Mouse (Mus musculus): ENCODE measurements around the gene Parvg.
"Not testable (repeated sequence)": the region's sequence is repeated elsewhere in the genome, so short reads cannot be mapped to it uniquely, and the experiment has no call there.

Gene Parvg

DNA sequence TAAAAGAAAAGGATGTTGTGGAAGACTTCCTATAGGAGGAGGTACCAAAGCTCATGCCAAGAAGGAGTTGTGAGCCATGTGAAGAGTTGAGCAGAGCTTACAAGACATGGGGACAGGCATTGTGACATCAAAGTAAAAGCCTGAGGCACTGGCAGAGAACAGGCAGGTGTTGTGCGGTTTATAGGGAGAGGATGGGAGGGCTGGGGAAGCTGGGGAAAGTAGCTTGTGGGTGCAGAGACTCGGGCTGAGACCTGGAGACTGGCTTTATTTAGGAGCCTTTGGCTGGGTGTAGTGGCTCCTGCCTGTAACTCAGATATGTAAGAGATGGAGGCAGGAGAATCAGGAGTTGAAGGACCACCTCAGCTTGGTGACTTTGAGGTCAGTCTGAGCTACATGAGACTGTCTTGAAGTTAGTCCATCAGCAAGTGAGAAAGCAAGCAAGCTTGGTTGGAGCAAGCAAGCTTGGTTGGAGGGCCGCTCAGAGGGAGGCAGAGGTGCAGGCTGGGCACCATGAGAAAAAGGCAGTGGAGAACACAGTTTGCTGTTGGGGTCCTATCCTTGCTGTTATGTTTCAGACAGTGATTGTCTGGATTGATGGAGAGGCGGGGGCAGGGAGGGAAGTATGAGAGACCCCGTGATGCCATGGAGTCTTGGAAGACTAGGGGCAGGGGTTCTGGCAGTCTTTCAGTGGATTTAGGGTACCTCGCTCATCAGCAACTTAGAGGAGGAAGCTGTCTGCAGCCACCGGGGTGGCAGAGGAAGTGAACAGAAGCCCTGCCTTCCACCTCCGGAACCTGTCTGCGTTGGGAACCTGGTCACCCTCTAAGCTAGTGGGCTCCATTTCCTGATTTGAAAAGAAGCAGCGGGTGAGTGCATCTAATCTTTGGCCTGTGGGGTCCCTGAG lies at the start of gene Parvg:
Gene Parvg, plus strand, starts transcription at position 61 of the 904 bp plus-strand sequence.
- no peak for DNase-seq (ENCODE audit: low read depth, low spot score)

DNA sequence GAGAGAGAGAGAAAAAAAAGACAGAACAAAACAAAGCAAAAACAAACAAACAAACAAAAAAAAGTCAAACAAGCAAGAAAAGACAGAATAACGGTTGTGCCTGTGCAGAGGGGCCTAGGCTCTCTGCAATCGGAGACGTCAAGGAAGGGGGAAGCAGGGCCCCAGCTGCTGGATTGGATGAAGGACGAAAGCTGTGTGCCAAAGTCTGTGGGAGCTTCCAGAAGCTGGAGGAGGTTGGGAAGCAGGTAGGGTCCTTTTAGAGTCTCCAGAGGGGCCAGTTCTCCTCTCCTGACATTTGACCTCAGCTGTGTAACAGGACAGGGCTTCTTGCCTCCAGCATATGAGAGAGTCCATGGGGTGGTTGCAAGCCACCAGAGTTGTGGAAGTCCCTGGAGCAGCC lies 47.8 kb upstream of the Parvg start:
- no peak for DNase-seq (ENCODE audit: low read depth, low spot score)

- DNase-seq (ENCODE audit: low read depth, low spot score): no peak
Observed at GRCm38 (mm10) chr15:84278091-84278490, 45.7 kb upstream of the Parvg start.

DNA sequence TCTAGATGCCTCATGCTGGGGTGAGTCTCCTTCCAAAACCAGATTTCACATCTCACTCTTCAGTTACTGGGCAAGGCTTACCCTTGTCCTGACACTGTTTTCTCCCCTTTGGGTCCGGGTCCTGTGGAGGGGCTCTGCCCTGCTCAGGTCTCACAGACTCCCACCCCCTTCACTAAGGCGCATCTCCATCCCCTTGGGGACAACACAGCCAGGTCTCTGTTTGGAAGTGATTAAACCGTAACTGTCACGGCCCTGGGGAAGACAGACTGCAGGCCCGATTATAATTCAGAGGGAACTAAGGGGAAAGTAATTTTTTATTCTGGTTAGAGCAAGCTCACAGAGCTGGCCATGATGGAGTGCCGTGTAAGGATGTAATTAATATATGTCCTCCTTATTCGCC lies 45.2 kb upstream of the Parvg start:
- no peak for DNase-seq (ENCODE audit: low read depth, low spot score)

DNA sequence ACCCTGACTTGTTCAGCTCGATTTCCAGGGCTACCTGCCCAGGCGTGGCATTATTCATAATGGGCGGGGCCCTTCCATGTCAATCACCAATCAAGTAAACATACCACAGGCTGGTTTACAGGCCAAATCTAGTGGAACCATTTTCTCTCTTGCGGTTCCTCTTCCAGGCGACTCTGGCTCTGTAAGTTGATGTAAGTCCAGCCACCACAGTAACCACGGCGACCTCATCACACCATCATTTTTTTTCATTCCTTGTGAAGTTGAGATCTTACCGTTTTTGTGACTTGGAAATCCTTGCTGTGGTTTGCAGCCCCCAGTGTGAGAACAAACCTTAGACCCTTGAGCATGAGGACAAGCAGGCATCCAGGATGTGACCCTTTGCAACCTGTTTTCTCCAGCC lies 43.5 kb upstream of the Parvg start:
- no peak for DNase-seq (ENCODE audit: low read depth, low spot score)

DNA sequence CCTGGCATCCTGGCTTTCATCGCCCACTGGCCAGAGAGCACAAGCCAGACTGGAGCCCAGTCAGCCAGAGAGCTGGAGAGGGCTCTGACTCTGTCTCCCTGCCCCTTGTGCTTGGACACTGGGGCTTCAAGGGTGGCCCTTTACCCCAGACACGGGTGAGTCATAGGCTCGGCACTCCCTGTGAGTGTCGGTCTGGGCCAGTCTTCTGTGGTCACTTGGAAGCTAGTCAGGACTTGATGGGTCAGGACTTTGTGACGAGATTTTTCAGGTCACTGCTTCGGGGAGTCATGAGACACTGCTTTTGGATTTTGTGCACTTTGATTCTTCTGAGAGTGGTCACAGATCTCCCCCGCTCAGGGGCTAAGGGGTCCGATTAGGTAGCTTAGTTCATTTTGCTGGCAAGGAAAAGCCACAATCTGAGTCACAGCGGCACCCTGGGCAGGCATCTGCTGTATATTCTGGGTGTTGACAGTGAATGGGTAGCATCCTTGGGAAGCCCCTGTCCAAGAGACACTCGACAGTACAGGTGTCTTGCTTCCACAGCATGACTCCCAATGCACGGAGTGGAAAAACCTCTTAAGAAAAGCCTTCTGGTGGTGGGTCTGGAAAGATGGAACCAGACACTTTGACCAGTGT lies 43.0 kb upstream of the Parvg start:
- DNase-seq (ENCODE audit: low read depth, low spot score): no peak

DNA sequence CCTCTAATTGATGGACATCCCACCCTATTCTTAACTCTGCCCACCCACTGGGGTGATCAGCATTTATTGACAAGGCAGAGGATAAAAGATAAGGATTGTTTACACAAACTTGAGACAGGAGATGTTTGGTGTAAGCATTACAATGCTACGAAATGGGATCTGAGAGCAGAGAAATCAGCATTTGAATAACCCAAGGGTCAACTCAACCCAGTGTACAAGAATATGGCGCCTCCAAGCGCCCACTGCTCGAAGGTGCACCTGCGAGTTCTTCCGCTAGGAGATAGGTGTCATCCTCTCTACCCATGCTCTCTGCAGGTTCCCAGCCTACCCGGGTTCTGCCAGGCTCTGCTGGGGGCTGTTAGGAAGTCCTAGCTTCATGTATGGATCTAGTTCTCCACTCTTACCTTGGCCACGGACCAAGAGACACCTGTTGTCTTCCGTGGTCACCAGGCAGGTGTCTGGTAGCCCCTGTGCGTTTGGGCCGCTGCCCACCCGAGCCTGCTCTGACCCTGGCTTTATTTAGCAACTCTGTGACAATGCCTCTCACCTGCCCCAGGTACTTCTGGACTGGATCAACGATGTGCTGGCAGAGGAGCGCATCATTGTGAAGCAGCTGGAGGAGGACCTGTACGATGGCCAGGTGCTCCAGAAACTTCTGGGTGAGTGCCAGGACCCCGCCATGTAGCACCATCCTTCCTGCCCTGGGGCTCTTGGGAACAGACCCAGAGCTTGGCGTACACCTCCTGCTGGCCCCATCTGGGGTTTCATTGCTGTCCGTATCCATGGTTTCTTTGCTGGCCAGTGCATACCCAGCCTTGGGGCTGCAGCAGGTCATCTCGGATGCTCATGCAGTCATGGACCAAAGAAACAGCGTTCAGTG lies 41.4 kb upstream of the Parvg start:
- no peak for DNase-seq (ENCODE audit: low read depth, low spot score)

- peak; percentile 49 for DNase-seq (ENCODE audit: low read depth, low spot score)
Observed at GRCm38 (mm10) chr15:84284059-84284458, 39.8 kb upstream of the Parvg start.

- DNase-seq (ENCODE audit: low read depth, low spot score): no peak
Observed at GRCm38 (mm10) chr15:84285453-84285852, 38.4 kb upstream of the Parvg start.

GRCm38 (mm10) chr15:84288953-84289352 lies 34.9 kb upstream of the Parvg start:
- not testable (repeated sequence) for DNase-seq (ENCODE audit: low read depth, low spot score)

DNA sequence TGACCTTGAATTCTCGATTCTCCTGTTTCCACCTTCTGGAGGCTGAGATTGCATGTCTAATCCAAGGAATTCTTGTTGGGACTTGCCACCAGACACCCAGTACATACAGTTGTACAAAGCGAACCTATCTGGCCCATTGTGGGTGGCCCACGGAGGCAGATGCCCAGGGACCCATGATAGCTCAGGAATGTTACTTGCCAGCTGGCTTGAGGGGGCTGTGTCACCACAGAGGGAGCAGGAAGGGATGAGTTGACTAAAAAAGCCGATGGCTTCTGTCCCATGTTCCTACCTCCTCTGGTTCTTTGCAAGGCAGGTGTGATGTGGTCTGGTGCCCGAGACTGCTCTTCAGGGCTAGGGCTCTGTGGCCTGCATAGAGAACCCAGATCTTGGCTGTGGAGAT lies 32.7 kb upstream of the Parvg start:
- DNase-seq (ENCODE audit: low read depth, low spot score): no peak

DNA sequence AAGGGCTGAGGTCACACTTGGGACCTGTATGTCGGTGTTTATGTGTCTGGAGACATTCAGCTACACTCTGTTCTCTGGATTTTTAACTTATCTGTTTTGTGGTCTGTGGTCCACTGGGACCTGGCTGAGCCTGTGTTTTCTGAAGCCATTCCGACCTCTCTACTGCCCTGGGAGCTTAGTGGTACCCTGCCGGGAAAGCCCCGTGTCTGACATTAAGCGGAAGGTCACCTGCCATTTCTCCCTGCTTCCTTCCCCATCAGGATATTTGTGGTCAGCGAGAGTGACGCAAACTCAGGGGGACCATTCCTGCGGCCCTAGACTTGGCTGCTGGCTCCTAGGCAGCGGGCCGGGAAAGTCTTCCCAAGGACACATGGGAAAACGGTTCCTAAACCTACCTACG lies 30.2 kb upstream of the Parvg start:
- DNase-seq (ENCODE audit: low read depth, low spot score): no peak

DNA sequence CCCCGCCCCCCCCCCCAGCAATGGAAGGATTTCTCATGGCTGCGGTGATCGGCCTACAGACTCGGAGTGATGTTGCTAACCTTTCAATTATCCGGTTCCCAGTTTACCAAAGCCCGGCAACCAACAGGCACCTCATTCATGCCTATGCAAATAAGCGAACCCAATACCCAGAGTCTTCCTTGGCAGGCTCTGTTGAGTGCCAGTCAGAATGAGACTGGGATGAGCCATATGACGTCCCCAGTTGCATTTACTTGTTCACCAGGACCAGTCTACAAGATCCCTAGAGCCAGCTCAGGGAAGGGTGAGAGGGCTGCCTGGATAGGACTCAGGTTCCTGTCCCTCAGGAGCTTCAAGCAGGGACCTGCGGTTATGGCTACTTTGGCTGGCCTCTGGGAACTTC lies 29.4 kb upstream of the Parvg start:
- DNase-seq (ENCODE audit: low read depth, low spot score): no peak

GRCm38 (mm10) chr15:84295225-84295624 lies 28.6 kb upstream of the Parvg start:
- no peak for DNase-seq (ENCODE audit: low read depth, low spot score)

DNA sequence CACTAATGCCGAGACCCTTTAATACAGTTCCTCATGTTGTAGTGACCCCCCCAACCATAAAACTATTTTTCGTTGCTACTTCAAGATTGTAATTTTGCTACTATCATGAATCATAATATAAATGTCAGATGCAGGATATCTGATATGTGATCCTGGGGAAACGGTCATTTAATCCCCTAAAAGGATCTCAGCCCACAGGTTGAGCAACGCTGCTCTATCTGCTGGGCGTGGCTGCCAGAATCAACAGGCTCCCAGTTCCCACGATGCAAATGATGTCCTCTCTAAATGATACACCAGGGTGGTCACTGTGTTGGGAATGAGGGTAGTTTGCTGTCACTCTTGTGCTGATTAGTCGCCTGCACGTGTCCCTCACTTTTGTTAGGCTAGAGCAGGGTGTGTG lies 26.4 kb upstream of the Parvg start:
- DNase-seq (ENCODE audit: low read depth, low spot score): no peak

DNA sequence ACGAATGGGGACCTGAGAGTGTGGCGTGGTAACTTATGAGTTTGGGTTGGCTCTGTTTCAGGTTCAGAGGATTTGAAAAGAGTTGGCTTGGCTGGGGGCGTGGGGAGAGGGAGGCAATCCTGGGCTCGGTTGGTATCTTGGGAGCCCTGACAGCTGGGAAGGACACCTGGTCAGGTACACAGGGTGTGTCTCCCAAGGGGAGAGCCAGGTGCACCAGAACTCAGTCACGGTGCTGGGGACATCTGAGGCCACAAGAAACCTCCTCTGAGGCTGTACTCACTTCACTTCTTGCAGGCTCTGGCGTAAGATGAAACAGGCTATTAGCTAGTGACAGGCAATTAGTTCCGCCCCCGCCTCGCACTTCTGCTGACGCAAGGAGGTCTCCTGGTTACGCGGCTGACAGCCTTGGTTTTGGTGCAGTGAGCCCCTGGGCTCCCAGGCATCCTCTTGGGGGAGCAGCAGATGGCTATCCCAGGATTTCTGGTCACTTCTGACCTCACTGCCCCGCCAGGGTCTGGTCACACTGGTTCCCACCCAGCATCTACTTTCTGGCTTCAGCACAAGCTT lies 24.9 kb upstream of the Parvg start:
- DNase-seq (ENCODE audit: low read depth, low spot score): peak; percentile 88

- DNase-seq (ENCODE audit: low read depth, low spot score): peak; percentile 79
Observed at GRCm38 (mm10) chr15:84299662-84300333, 24.0 kb upstream of the Parvg start.

DNA sequence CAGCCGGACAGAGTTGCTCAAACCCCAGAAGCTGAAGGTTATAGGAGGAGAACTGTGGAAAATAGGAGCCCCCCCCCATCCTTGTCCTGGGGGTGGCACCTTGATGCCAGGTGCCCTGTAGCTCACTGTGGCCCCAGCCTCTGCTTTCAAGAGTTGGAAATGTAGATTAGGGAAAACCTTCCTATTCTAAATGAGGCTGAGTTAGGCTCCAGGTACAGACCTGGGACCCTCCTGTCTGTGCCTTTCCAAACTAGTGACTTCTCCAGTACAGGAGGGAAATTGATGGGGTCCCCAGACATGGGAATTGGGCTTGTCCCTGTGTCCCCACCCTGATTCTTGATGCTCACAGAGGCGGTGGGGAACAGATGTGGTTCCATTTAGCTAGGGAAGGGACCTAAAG lies 23.2 kb upstream of the Parvg start:
- DNase-seq (ENCODE audit: low read depth, low spot score): no peak

DNA sequence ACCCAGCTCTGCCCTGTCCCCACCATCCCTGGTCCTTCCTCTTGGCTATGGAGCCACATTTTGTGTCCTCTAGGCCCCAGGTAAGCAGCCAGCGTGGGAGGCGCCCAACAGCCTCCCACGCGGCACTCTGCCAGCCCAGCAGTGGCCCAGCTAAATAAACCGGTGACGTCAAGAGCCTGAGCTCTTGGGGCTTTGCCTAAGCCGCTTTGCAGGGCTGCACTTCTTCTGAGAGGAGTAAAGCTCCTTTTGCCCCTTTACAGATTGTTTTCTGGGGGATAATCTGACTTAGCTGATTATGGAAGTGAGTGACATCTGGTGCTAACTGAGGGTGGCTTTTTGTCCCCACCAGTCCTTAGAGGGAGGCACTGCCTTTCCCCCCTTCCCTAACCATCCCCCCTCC lies 22.8 kb upstream of the Parvg start:
- DNase-seq (ENCODE audit: low read depth, low spot score): peak; percentile 81

- DNase-seq (ENCODE audit: low read depth, low spot score): no peak
Observed at GRCm38 (mm10) chr15:84301641-84302420, 22.0 kb upstream of the Parvg start.
